Mouse (Mus musculus) liver, embryonic 14.5 days (tissue): ENCODE results near the gene Zfp607b.

Experiments used
- CTCF ChIP-seq: IDR thresholded peaks from 2 replicates; pipeline ENCODE4 v1.5.1; 2016; ENCODE audit warnings: antibody characterized with exemption, low read depth, control low read depth
- EP300 ChIP-seq: IDR thresholded peaks from 2 replicates; pipeline ENCODE4 v1.6.1; 2016; ENCODE audit warnings: antibody characterized with exemption, low read depth

- no peak for TF ChIP-seq CTCF
- TF ChIP-seq EP300, result no peak
Observed at GRCm38 (mm10) chr7:27656600-27656999, 32.5 kb upstream of the Zfp607b start.
